Mouse (Mus musculus) spleen, adult 2 months (tissue): ENCODE measurements around the gene Acyp2.

Source experiments
- CTCF ChIP-seq: fragments of 200-500 bp; IDR thresholded peaks from 2 replicates; pipeline ENCODE4 v1.5.1; 2011; ENCODE audit warnings: mild to moderate bottlenecking, inconsistent platforms; ENCODE audit not compliant: insufficient read depth, insufficient read length, insufficient replicate concordance; ENCODE audit errors: extremely low read depth
- POLR2A ChIP-seq: fragments of 200-500 bp; IDR thresholded peaks from 2 replicates; pipeline ENCODE4 v1.6.1; 2011; ENCODE audit warnings: low read depth, low read length, inconsistent platforms

DNA sequence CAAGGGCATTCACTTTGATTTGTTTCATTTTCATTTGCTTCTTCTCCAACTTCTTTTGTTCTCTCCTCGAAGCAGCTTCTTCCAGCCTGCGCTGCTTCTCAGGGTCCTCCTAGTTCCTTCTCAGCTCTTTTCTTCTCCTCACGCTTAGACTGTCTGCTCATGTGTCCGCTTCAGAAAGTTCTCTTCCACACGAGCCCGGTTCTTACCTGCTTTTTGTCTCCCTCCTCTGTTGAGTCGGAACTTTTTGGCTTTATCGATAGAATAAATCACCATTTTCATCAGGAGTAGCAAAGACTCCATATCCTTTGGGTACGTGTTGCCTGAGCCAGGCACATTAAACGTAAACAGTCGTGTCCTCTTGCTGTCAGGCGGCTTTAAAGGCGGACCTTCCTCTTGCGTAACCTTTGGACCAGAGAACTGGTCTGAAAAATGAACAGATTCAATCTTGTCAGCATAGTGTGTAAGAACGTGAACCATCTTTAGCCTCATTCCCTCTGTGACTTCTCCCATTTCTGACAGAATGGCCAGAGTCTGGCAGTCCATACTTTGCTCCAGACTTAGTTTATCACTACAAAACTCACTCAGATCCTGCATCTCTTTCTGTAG is 76.5 kb downstream of the Acyp2 start:
- TF ChIP-seq CTCF (no peak), POLR2A (no peak)
